Mouse (Mus musculus): ENCODE results near the gene Sowahb. TPM values are rescaled to one million over a fixed set of nuclear protein-coding genes. Genes with fewer than 3 reads are reported as not detected.

Sowahb gene
- polyA plus RNA-seq (2012; rRNA removed): 0.11 and 0.31 TPM in 2 replicates

DNA sequence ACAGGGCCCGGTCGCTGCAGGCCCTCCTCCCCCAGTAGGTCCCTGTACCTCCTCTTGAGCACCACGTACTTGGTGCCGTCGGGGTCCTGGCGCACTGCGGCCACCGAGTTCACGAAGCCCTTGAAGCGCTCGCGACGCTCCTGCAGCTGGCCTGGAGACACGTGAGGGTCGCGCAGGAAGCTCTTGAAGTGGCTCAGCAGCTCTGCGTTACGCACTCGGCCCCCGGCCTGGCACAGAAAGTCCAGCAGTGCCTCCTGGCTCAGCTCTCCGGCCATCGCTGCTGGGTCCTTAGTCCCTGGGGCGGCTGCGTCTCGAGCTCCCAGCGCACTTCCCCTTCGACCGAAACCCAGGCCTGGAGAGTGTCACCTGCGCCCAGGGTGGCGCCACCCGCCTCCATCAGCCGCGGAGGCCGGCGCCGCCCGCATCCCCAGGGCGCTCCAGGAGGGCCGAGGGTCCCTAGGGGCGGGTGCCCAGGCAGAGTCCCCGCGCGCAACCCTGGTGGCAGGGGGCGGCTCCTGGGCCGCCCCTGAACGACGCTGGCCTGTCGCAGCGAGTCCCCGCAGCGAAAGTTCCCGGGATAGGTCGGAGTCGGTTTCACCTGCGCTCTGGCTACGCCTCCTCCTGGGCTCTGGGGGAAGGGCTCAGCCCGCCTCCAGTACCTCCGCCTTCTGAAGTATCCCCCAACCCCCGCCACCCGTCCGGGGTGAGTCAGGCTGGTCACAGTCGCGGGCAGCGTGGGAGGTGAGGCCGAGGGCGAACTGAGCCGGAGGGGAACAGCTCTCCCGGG is at the start of gene Sowahb:
Gene Sowahb, minus strand, starts transcription at position 439 of the 787 bp plus-strand sequence.

GRCm38 (mm10) chr5:93092857-93093622 is 48.2 kb upstream of the Sowahb start, which contains the start of gene Sept11:
Gene Sept11, plus strand, starts transcription at chr5:93093437.

Other genes with a start within 250 kb of the Sowahb start
- 195 and 255 TPM in 2 replicates for gene Sept11, start 48.4 kb upstream of the Sowahb start, polyA plus RNA-seq (2012; rRNA removed)
- gene Ccni, start 161.5 kb upstream of the Sowahb start, polyA plus RNA-seq (2012; rRNA removed): 92.4 and 118 TPM in 2 replicates
- gene 2010109A12Rik, start 161.5 kb upstream of the Sowahb start, polyA plus RNA-seq (2012; rRNA removed): 0.87 and 1.2 TPM in 2 replicates
- gene Ccng2, start 222.2 kb upstream of the Sowahb start, polyA plus RNA-seq (2012; rRNA removed): 77.0 and 146 TPM in 2 replicates

All from central nervous system, embryonic 11.5 days (tissue).